Mouse (Mus musculus): ENCODE results near the gene Def8. TPM values are rescaled to one million over a fixed set of nuclear protein-coding genes. Genes with fewer than 3 reads are reported as not detected.
"Not testable (repeated sequence)": the region's sequence is repeated elsewhere in the genome, so short reads cannot be mapped to it uniquely, and the experiment has no call there.

Def8 gene
- polyA plus RNA-seq, 1 experiment from 2014 or later, result 47.4 TPM

- WGBS, result under 1% methylated on average over 41 of the region's 41 CpGs
- H3K4me1 ChIP-seq (ENCODE audit: control insufficient read depth, insufficient read depth, low read length), result peaks cover 9% of the 10 kb centered on the region
- H3K9ac ChIP-seq (replicated peaks; ENCODE audit: low read depth, low read length), result peak overlapping the region; percentile 66
- H3K36me3 ChIP-seq (ENCODE audit: control insufficient read depth, insufficient read depth, low read length), result no peaks in the 10 kb centered on the region
- peak; percentile 96 for ATAC-seq (ENCODE audit: low read depth)
- no peaks in the 10 kb centered on the region for H3K27me3 ChIP-seq (ENCODE audit: control insufficient read depth, insufficient read depth, low read length)
- H3K27ac ChIP-seq (ENCODE audit: low read depth, low read length), result peak overlapping the region; percentile 78
- H3K4me3 ChIP-seq (ENCODE audit: low read depth, low read length), result peak overlapping the region; percentile 64
- H3K9me3 ChIP-seq (ENCODE audit: control insufficient read depth, low read length), result no peaks in the 10 kb centered on the region
- peak overlapping the region; percentile 74 for H3K4me2 ChIP-seq (ENCODE audit: low read depth, low read length)
Observed at GRCm38 (mm10) chr8:123442871-123443575, 19.7 kb downstream of the Def8 start.

GRCm38 (mm10) chr8:123443576-123443921, 20.2 kb downstream of the Def8 start:
- Histone ChIP-seq H3K27me3 (ENCODE audit: control insufficient read depth, insufficient read depth, low read length) (no peaks in the 10 kb centered on the region), H3K36me3 (ENCODE audit: control insufficient read depth, insufficient read depth, low read length) (no peaks in the 10 kb centered on the region), H3K4me2 (ENCODE audit: low read depth, low read length) (peak overlapping the region; percentile 74), H3K9me3 (ENCODE audit: control insufficient read depth, low read length) (no peaks in the 10 kb centered on the region), H3K9ac (replicated peaks; ENCODE audit: low read depth, low read length) (peak overlapping the region; percentile 66), H3K27ac (ENCODE audit: low read depth, low read length) (peak overlapping the region; percentile 78; the same call in 1 of the 2 replicates), H3K4me1 (ENCODE audit: control insufficient read depth, insufficient read depth, low read length) (peaks cover 9% of the 10 kb centered on the region), H3K4me3 (ENCODE audit: low read depth, low read length) (peak overlapping the region; percentile 64)
- WGBS, result 45% methylated on average over 4 of the region's 4 CpGs
- no peak for ATAC-seq (ENCODE audit: low read depth)

GRCm38 (mm10) chr8:123444131-123444530, 20.8 kb downstream of the Def8 start:
- 0 out of 2 replicates have a peak, but pooled peaks cover 3% of the 10 kb centered on the region for H3K36me3 ChIP-seq (ENCODE audit: control insufficient read depth, insufficient read depth, low read length)
- no peak for ATAC-seq (ENCODE audit: low read depth)
- peaks cover 9% of the 10 kb centered on the region for H3K4me1 ChIP-seq (ENCODE audit: control insufficient read depth, insufficient read depth, low read length)
- H3K4me2 ChIP-seq (ENCODE audit: low read depth, low read length), result peak overlapping the region; percentile 74
- H3K27me3 ChIP-seq (ENCODE audit: control insufficient read depth, insufficient read depth, low read length), result no peaks in the 10 kb centered on the region
- H3K4me3 ChIP-seq (ENCODE audit: low read depth, low read length), result no peak overlapping the region
- H3K27ac ChIP-seq (ENCODE audit: low read depth, low read length), result no peak overlapping the region
- no peaks in the 10 kb centered on the region for H3K9me3 ChIP-seq (ENCODE audit: control insufficient read depth, low read length)
- 93% methylated on average over 6 of the region's 6 CpGs for WGBS
- H3K9ac ChIP-seq (replicated peaks; ENCODE audit: low read depth, low read length), result no peak overlapping the region

GRCm38 (mm10) chr8:123445981-123446380, 22.7 kb downstream of the Def8 start:
- no peak for ATAC-seq (ENCODE audit: low read depth)
- no peak overlapping the region for H3K4me2 ChIP-seq (ENCODE audit: low read depth, low read length)
- H3K27ac ChIP-seq (ENCODE audit: low read depth, low read length), result no peak overlapping the region
- H3K9ac ChIP-seq (replicated peaks; ENCODE audit: low read depth, low read length), result no peak overlapping the region
- 0 out of 2 replicates have a peak, but pooled peaks cover 8% of the 10 kb centered on the region for H3K36me3 ChIP-seq (ENCODE audit: control insufficient read depth, insufficient read depth, low read length)
- H3K4me3 ChIP-seq (ENCODE audit: low read depth, low read length), result no peak overlapping the region
- no peaks in the 10 kb centered on the region for H3K27me3 ChIP-seq (ENCODE audit: control insufficient read depth, insufficient read depth, low read length)
- no peaks in the 10 kb centered on the region for H3K9me3 ChIP-seq (ENCODE audit: control insufficient read depth, low read length)
- H3K4me1 ChIP-seq (ENCODE audit: control insufficient read depth, insufficient read depth, low read length), result peaks cover 9% of the 10 kb centered on the region
- 89% methylated on average over 10 of the region's 10 CpGs for WGBS

- H3K9ac ChIP-seq (replicated peaks; ENCODE audit: low read depth, low read length), result no peak overlapping the region
- no peaks in the 10 kb centered on the region for H3K9me3 ChIP-seq (ENCODE audit: control insufficient read depth, low read length)
- H3K4me2 ChIP-seq (ENCODE audit: low read depth, low read length), result no peak overlapping the region
- H3K27me3 ChIP-seq (ENCODE audit: control insufficient read depth, insufficient read depth, low read length), result no peaks in the 10 kb centered on the region
- H3K27ac ChIP-seq (ENCODE audit: low read depth, low read length), result no peak overlapping the region
- no peak overlapping the region for H3K4me3 ChIP-seq (ENCODE audit: low read depth, low read length)
- 0 out of 2 replicates have a peak, but pooled peaks cover 11% of the 10 kb centered on the region for H3K36me3 ChIP-seq (ENCODE audit: control insufficient read depth, insufficient read depth, low read length)
- ATAC-seq (ENCODE audit: low read depth), result no peak
- 94% methylated on average over 6 of the region's 6 CpGs for WGBS
- peaks cover 9% of the 10 kb centered on the region for H3K4me1 ChIP-seq (ENCODE audit: control insufficient read depth, insufficient read depth, low read length)
Observed at GRCm38 (mm10) chr8:123446799-123447198, 23.5 kb downstream of the Def8 start.

- H3K9me3 ChIP-seq (ENCODE audit: control insufficient read depth, low read length), result no peaks in the 10 kb centered on the region
- WGBS, result 94% methylated on average over 5 of the region's 5 CpGs
- no peaks in the 10 kb centered on the region for H3K4me1 ChIP-seq (ENCODE audit: control insufficient read depth, insufficient read depth, low read length)
- no peak for ATAC-seq (ENCODE audit: low read depth)
- peaks cover 44% of the 10 kb centered on the region for H3K36me3 ChIP-seq (ENCODE audit: control insufficient read depth, insufficient read depth, low read length)
- no peak overlapping the region for H3K4me3 ChIP-seq (ENCODE audit: low read depth, low read length)
- no peaks in the 10 kb centered on the region for H3K27me3 ChIP-seq (ENCODE audit: control insufficient read depth, insufficient read depth, low read length)
- no peak overlapping the region for H3K9ac ChIP-seq (replicated peaks; ENCODE audit: low read depth, low read length)
- H3K4me2 ChIP-seq (ENCODE audit: low read depth, low read length), result no peak overlapping the region
- no peak overlapping the region for H3K27ac ChIP-seq (ENCODE audit: low read depth, low read length)
Observed at GRCm38 (mm10) chr8:123450783-123451182, 27.5 kb downstream of the Def8 start.

GRCm38 (mm10) chr8:123451747-123452146, 28.4 kb downstream of the Def8 start:
- not testable (repeated sequence) for H3K4me3 ChIP-seq (ENCODE audit: low read depth, low read length); H3K4me1 ChIP-seq (ENCODE audit: control insufficient read depth, insufficient read depth, low read length); H3K9ac ChIP-seq (replicated peaks; ENCODE audit: low read depth, low read length); H3K27ac ChIP-seq (ENCODE audit: low read depth, low read length); H3K4me2 ChIP-seq (ENCODE audit: low read depth, low read length); H3K9me3 ChIP-seq (ENCODE audit: control insufficient read depth, low read length); ATAC-seq (ENCODE audit: low read depth); H3K27me3 ChIP-seq (ENCODE audit: control insufficient read depth, insufficient read depth, low read length)
- H3K36me3 ChIP-seq (ENCODE audit: control insufficient read depth, insufficient read depth, low read length), result peaks cover 52% of the 10 kb centered on the region
- WGBS, result 97% methylated on average over 12 of the region's 12 CpGs

GRCm38 (mm10) chr8:123452149-123452548, 28.8 kb downstream of the Def8 start:
- H3K27ac ChIP-seq (ENCODE audit: low read depth, low read length), result no peak overlapping the region
- ATAC-seq (ENCODE audit: low read depth), result no peak
- H3K36me3 ChIP-seq (ENCODE audit: control insufficient read depth, insufficient read depth, low read length), result peaks cover 52% of the 10 kb centered on the region
- H3K9ac ChIP-seq (replicated peaks; ENCODE audit: low read depth, low read length), result no peak overlapping the region
- H3K4me3 ChIP-seq (ENCODE audit: low read depth, low read length), result no peak overlapping the region
- no peaks in the 10 kb centered on the region for H3K4me1 ChIP-seq (ENCODE audit: control insufficient read depth, insufficient read depth, low read length)
- no peak overlapping the region for H3K4me2 ChIP-seq (ENCODE audit: low read depth, low read length)
- WGBS, result 91% methylated on average over 4 of the region's 4 CpGs
- H3K9me3 ChIP-seq (ENCODE audit: control insufficient read depth, low read length), result no peaks in the 10 kb centered on the region
- no peaks in the 10 kb centered on the region for H3K27me3 ChIP-seq (ENCODE audit: control insufficient read depth, insufficient read depth, low read length)

- Histone ChIP-seq H3K27ac (ENCODE audit: low read depth, low read length) (no peak overlapping the region), H3K9ac (replicated peaks; ENCODE audit: low read depth, low read length) (no peak overlapping the region)
Observed at GRCm38 (mm10) chr8:123453291-123453690, 30.0 kb downstream of the Def8 start.

More at GRCm38 (mm10) chr8:123453291-123453690, 30.0 kb downstream of the Def8 start:
- 85% methylated on average over 7 of the region's 7 CpGs for WGBS
- Histone ChIP-seq H3K27me3 (ENCODE audit: control insufficient read depth, insufficient read depth, low read length) (no peaks in the 10 kb centered on the region), H3K4me1 (ENCODE audit: control insufficient read depth, insufficient read depth, low read length) (no peaks in the 10 kb centered on the region), H3K4me3 (ENCODE audit: low read depth, low read length) (no peak overlapping the region), H3K36me3 (ENCODE audit: control insufficient read depth, insufficient read depth, low read length) (peaks cover 61% of the 10 kb centered on the region), H3K4me2 (ENCODE audit: low read depth, low read length) (no peak overlapping the region), H3K9me3 (ENCODE audit: control insufficient read depth, low read length) (no peaks in the 10 kb centered on the region)
- ATAC-seq (ENCODE audit: low read depth), result no peak

All from neural tube, embryonic 14.5 days (tissue).